Mouse (Mus musculus) lung, embryonic 14.5 days (tissue): ENCODE results near the gene Dzip3. TPM values are rescaled to one million over a fixed set of nuclear protein-coding genes. Genes with fewer than 3 reads are reported as not detected.
A peak's percentile ranks its signal among the peaks of the same experiment; 100 is the strongest.

Experiments used
- ATAC-seq: fragments of 200-750 bp; cut with Nextera tagmentation; 2 replicates; pipeline ENCODE4 v1.8.0; 2017; ENCODE audit warnings: mild to moderate bottlenecking, moderate TSS enrichment, moderate library complexity; ENCODE audit not compliant: insufficient read depth
- DNase-seq: peaks from one replicate; pipeline ENCODE4 v3.0.0-alpha.2; 2015
- H3K27ac ChIP-seq: fragments of 300-500 bp; sonication (generic); 2 replicates; pipeline ENCODE4 v1.5.1; 2014; ENCODE audit warnings: low read depth, mild to moderate bottlenecking, moderate library complexity
- H3K27me3 ChIP-seq: fragments of 300-500 bp; sonication (generic); 2 replicates; pipeline ENCODE4 v1.6.1; 2014; ENCODE audit warnings: low read length, control low read depth; ENCODE audit not compliant: insufficient read depth
- H3K36me3 ChIP-seq: fragments of 300-500 bp; sonication (generic); 2 replicates; pipeline ENCODE4 v1.6.1; 2014; ENCODE audit warnings: control low read depth; ENCODE audit not compliant: insufficient read depth
- H3K4me1 ChIP-seq: fragments of 300-500 bp; sonication (generic); 2 replicates; pipeline ENCODE4 v1.6.1; 2014; ENCODE audit warnings: antibody characterized with exemption, control low read depth; ENCODE audit not compliant: insufficient read depth
- H3K4me2 ChIP-seq: fragments of 300-500 bp; sonication (generic); 2 replicates; pipeline ENCODE4 v1.6.1; 2014; ENCODE audit warnings: mild to moderate bottlenecking
- H3K4me3 ChIP-seq: fragments of 300-500 bp; sonication (generic); 2 replicates; pipeline ENCODE4 v1.5.1; 2014; ENCODE audit warnings: low read depth, low read length
- H3K9ac ChIP-seq: fragments of 300-500 bp; sonication (generic); 2 replicates; pipeline ENCODE4 v1.6.1; 2014
- H3K9me3 ChIP-seq: fragments of 300-500 bp; sonication (generic); 2 replicates; pipeline ENCODE4 v1.6.1; 2016; ENCODE audit warnings: low read depth, low read length, control low read depth
- CTCF ChIP-seq: IDR thresholded peaks from 2 replicates; pipeline ENCODE4 v1.5.1; 2016; ENCODE audit warnings: antibody characterized with exemption, low read depth
- WGBS: fragments of 180-500 bp; shearing (Covaris S2); extraction: QIAGEN DNeasy Blood & Tissue Kit; methylation state at CpG from one replicate; pipeline ENCODE4 v1.1.7; 2014; 5-methylcytosine and 5-hydroxymethylcytosine counted together
- polyA plus RNA-seq: library from polyadenylated mRNA; unstranded; fragments of >200 nt; fragmentation: Nextera tagmentation; extraction: Ambion mirVana; gene quantifications from 2 replicates; pipeline ENCODE4 v1.2.1, GENCODE M21; 2014

Gene Dzip3
- 40.5 and 45.0 TPM in 2 replicates for polyA plus RNA-seq

GRCm38 (mm10) chr16:48993559-48994342, at the start of gene Dzip3, which contains the start of gene Cip2a:
TSS of gene Dzip3 (minus strand) at chr16:48994165.
TSS of gene Cip2a (plus strand) at chr16:48994185.
- Histone ChIP-seq H3K36me3 (peaks cover 8% of the 10 kb centered on the region; the same call in 1 of the 2 replicates), H3K27me3 (no peaks in the 10 kb centered on the region), H3K27ac (peak within 1 kb of the TSS; percentile 97), H3K9me3 (no peaks in the 10 kb centered on the region), H3K4me2 (peak within 1 kb of the TSS; percentile 75), H3K4me3 (peak within 1 kb of the TSS; percentile 91), H3K9ac (peak within 1 kb of the TSS; percentile 99), H3K4me1 (0 out of 2 replicates have a peak, but pooled peaks cover 7% of the 10 kb centered on the region)
- ATAC-seq (peak; percentile 99), DNase-seq (peak; percentile 95)
- 0% methylated on average over 74 of the region's 74 CpGs for WGBS
- TF ChIP-seq CTCF: peak; percentile 19; the same call in 1 of the 2 replicates

GRCm38 (mm10) chr16:49040554-49041221, 46.7 kb upstream of the Dzip3 start:
- Histone ChIP-seq H3K9me3 (no peaks in the 10 kb centered on the region), H3K4me1 (no peaks in the 10 kb centered on the region), H3K36me3 (no peaks in the 10 kb centered on the region), H3K4me3 (no peak overlapping the region), H3K9ac (no peak overlapping the region), H3K27me3 (no peaks in the 10 kb centered on the region), H3K27ac (no peak overlapping the region), H3K4me2 (no peak overlapping the region)
- WGBS: 40% methylated on average over 3 of the region's 3 CpGs
- no peak for TF ChIP-seq CTCF
- ATAC-seq (peak; percentile 87), DNase-seq (peak; percentile 61)

GRCm38 (mm10) chr16:49037771-49038170, 43.8 kb upstream of the Dzip3 start:
- no peaks in the 10 kb centered on the region for H3K27me3 ChIP-seq
- no peak overlapping the region for H3K9ac ChIP-seq
- H3K27ac ChIP-seq: no peak overlapping the region
- H3K4me1 ChIP-seq: no peaks in the 10 kb centered on the region
- DNase-seq (no peak), ATAC-seq (no peak)
- 56% methylated on average over 4 of the region's 4 CpGs for WGBS
- H3K4me2 ChIP-seq: no peak overlapping the region
- no peaks in the 10 kb centered on the region for H3K9me3 ChIP-seq
- no peaks in the 10 kb centered on the region for H3K36me3 ChIP-seq
- TF ChIP-seq CTCF: no peak
- H3K4me3 ChIP-seq: no peak overlapping the region

GRCm38 (mm10) chr16:49035852-49036251, 41.9 kb upstream of the Dzip3 start:
- H3K36me3 ChIP-seq: no peaks in the 10 kb centered on the region
- H3K4me3 ChIP-seq: no peak overlapping the region
- DNase-seq (no peak), ATAC-seq (no peak)
- WGBS: 72% methylated on average over 4 of the region's 4 CpGs
- TF ChIP-seq CTCF: no peak
- no peak overlapping the region for H3K4me2 ChIP-seq
- H3K27ac ChIP-seq: no peak overlapping the region
- no peaks in the 10 kb centered on the region for H3K4me1 ChIP-seq
- no peak overlapping the region for H3K9ac ChIP-seq
- H3K9me3 ChIP-seq: no peaks in the 10 kb centered on the region
- H3K27me3 ChIP-seq: no peaks in the 10 kb centered on the region

GRCm38 (mm10) chr16:49016620-49017332, 22.8 kb upstream of the Dzip3 start:
- ATAC-seq (no peak; the same call in 1 of the 2 replicates), DNase-seq (peak; percentile 73)
- Histone ChIP-seq H3K9me3 (no peaks in the 10 kb centered on the region), H3K27ac (no peak overlapping the region), H3K36me3 (peaks cover 55% of the 10 kb centered on the region), H3K4me3 (no peak overlapping the region), H3K4me1 (no peaks in the 10 kb centered on the region), H3K4me2 (no peak overlapping the region), H3K9ac (no peak overlapping the region), H3K27me3 (no peaks in the 10 kb centered on the region)
- 76% methylated on average over 5 of the region's 5 CpGs for WGBS
- TF ChIP-seq CTCF: peak; percentile 43

GRCm38 (mm10) chr16:49004151-49004550, 10.2 kb upstream of the Dzip3 start:
- no peaks in the 10 kb centered on the region for H3K27me3 ChIP-seq
- H3K9ac ChIP-seq: no peak overlapping the region
- no peak overlapping the region for H3K4me2 ChIP-seq
- no peaks in the 10 kb centered on the region for H3K4me1 ChIP-seq
- H3K36me3 ChIP-seq: peaks cover 66% of the 10 kb centered on the region
- ATAC-seq: no peak
- H3K9me3 ChIP-seq: no peaks in the 10 kb centered on the region
- DNase-seq: no peak
- no peak overlapping the region for H3K27ac ChIP-seq
- no peak overlapping the region for H3K4me3 ChIP-seq
- no peak for TF ChIP-seq CTCF
- whole genome bisulfite sequencing: 89% methylated on average over 5 of the region's 5 CpGs
